8 mouse cellular contexts compared by ENCODE assay signal in the genomic region with DNA sequence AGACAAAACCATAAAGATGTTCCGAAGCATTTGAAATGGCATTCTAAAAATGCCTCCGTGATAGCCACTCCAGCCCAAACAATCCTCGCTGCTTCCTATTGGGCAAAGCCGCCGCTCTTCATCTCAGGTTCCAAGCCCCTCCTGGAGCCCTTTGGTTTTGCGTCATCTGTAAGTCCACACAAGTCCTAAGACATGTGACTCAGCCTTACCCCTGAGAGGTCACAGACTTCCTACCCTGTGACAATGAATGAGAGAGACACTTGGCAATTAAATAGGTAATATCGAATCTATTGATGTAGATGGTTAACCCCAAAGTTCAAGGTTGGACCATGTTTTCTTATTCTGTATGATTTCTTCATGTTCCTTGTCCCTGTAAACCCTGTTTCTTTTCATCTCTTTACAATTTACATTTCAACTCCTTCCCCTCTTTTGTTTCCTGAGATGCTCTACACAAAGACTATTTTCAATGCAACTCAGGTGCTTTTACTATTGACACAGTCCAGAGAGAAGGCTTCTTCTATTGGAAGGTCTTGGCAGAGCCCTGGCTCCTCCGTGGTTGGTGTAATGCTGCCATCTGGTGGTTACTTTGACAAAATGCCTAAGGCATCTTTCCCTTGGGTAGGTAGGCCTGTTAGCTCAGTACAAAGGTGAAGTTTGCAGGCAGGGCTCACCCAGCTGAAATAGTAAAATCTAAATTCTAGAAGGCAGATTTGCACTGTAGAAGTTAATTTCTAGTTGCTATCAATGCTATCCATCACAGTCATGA.
A peak's percentile ranks its signal among the peaks of the same experiment; 100 is the strongest.
DNase-seq lines count a peak whose midpoint lies in the region; ATAC-seq and TF ChIP-seq lines count a peak whose summit lies in the region.

No protein-coding gene starts in this region.

- DNase-seq in A20 (ENCODE audit: low read depth, low spot score) (peak; percentile 54), WW6 (ENCODE audit: low read depth, low spot score) (peak; percentile 42)
- DNase-seq in gonadal fat pad, adult 2 months (ENCODE audit: low read depth) = peak; percentile 6
- DNase-seq in kidney, postnatal 0 days (ENCODE audit: low spot score) = peak; percentile 85
- peak; percentile 81 for DNase-seq in limb, embryonic 14.5 days (ENCODE audit: low spot score)
- peak; percentile 55 for DNase-seq in neural tube, embryonic 11.5 days (ENCODE audit: low spot score)
- DNase-seq in natural killer cell, adult 2 months (ENCODE audit: low spot score in 2 of 2) = no peak

- WGBS in kidney, postnatal 0 days = 72% methylated on average over 8 of the region's 8 CpGs
- WGBS in limb, embryonic 14.5 days = 76% methylated on average over 8 of the region's 8 CpGs
- 71% methylated on average over 8 of the region's 8 CpGs for WGBS in neural tube, embryonic 11.5 days

- ATAC-seq in common myeloid progenitor, adult 5-6 weeks (replicated peaks; ENCODE audit: low read depth, poor library complexity, severe bottlenecking) = peak; percentile 83
- ATAC-seq in kidney, postnatal 0 days (replicated peaks; ENCODE audit: low FRiP score, low read depth) = peak; percentile 80
- no peak; the same call in 1 of the 2 replicates for ATAC-seq in limb, embryonic 14.5 days (ENCODE audit: low FRiP score, low read depth)
- peak; percentile 85 for ATAC-seq in neural tube, embryonic 11.5 days (ENCODE audit: insufficient read depth, low FRiP score, low TSS enrichment)

- H3K9me3 ChIP-seq in kidney, postnatal 0 days (replicated peaks; ENCODE audit: low read length) = no peaks in the 10 kb centered on the region
- H3K9me3 ChIP-seq in limb, embryonic 14.5 days (ENCODE audit: control insufficient read depth, low read length) = no peaks in the 10 kb centered on the region
- no peaks in the 10 kb centered on the region for H3K9me3 ChIP-seq in neural tube, embryonic 11.5 days (ENCODE audit: control insufficient read depth, low read length)

- no peaks in the 10 kb centered on the region for H3K4me1 ChIP-seq in kidney, postnatal 0 days (replicated peaks; ENCODE audit: insufficient read depth, low read length)
- H3K4me1 ChIP-seq in limb, embryonic 14.5 days (ENCODE audit: control insufficient read depth, insufficient read depth, low read length) = no peaks in the 10 kb centered on the region
- no peaks in the 10 kb centered on the region for H3K4me1 ChIP-seq in neural tube, embryonic 11.5 days (ENCODE audit: control insufficient read depth, insufficient read depth, low read length)

- TF ChIP-seq CTCF in kidney, postnatal 0 days (IDR thresholded peaks at IDR 0.05; ENCODE audit: low read depth) = peak; percentile 94

- no peak overlapping the region for H3K27ac ChIP-seq in kidney, postnatal 0 days
- no peak overlapping the region for H3K27ac ChIP-seq in limb, embryonic 14.5 days (replicated peaks; ENCODE audit: low read depth, low read length)
- H3K27ac ChIP-seq in neural tube, embryonic 11.5 days (ENCODE audit: low read depth, low read length) = no peak overlapping the region

- no peaks in the 10 kb centered on the region for H3K27me3 ChIP-seq in kidney, postnatal 0 days (ENCODE audit: insufficient read depth, low read length)
- H3K27me3 ChIP-seq in limb, embryonic 14.5 days (ENCODE audit: control insufficient read depth, insufficient read depth, low read length) = no peaks in the 10 kb centered on the region
- no peaks in the 10 kb centered on the region for H3K27me3 ChIP-seq in neural tube, embryonic 11.5 days (ENCODE audit: control insufficient read depth, insufficient read depth, low read length)

- no peak overlapping the region for H3K4me3 ChIP-seq in kidney, postnatal 0 days (replicated peaks; ENCODE audit: low read depth, low read length)
- no peak overlapping the region for H3K4me3 ChIP-seq in limb, embryonic 14.5 days (replicated peaks; ENCODE audit: low read length)
- no peak overlapping the region for H3K4me3 ChIP-seq in neural tube, embryonic 11.5 days (ENCODE audit: low read depth, low read length)

- no peak overlapping the region for H3K9ac ChIP-seq in kidney, postnatal 0 days (ENCODE audit: low read depth, low read length)
- no peak overlapping the region for H3K9ac ChIP-seq in limb, embryonic 14.5 days (ENCODE audit: low read depth, low read length, severe bottlenecking)
- H3K9ac ChIP-seq in neural tube, embryonic 11.5 days (ENCODE audit: low read length) = no peak overlapping the region

- H3K36me3 ChIP-seq in kidney, postnatal 0 days (ENCODE audit: insufficient read depth, low read length) = no peaks in the 10 kb centered on the region
- no peaks in the 10 kb centered on the region for H3K36me3 ChIP-seq in limb, embryonic 14.5 days (ENCODE audit: control insufficient read depth, insufficient read depth, low read length)
- H3K36me3 ChIP-seq in neural tube, embryonic 11.5 days (ENCODE audit: control insufficient read depth, insufficient read depth, low read length) = no peaks in the 10 kb centered on the region

- H3K4me2 ChIP-seq in kidney, postnatal 0 days (ENCODE audit: low read length) = no peak overlapping the region
- H3K4me2 ChIP-seq in limb, embryonic 14.5 days (replicated peaks; ENCODE audit: low read depth, low read length, severe bottlenecking) = no peak overlapping the region
- H3K4me2 ChIP-seq in neural tube, embryonic 11.5 days (ENCODE audit: low read depth) = no peak overlapping the region

- no peak for TF ChIP-seq POLR2A in limb, embryonic 14.5 days (IDR thresholded peaks at IDR 0.05; ENCODE audit: borderline replicate concordance, extremely low read depth, insufficient read depth, insufficient read length)

Comparison
In these comparisons a context has a peak if more than half of its experiments do, and no peak if none do; other contexts are left out.
1. DNase-seq: peak in A20 (single experiment), WW6 (single experiment), gonadal fat pad, adult 2 months (single experiment), kidney, postnatal 0 days (single experiment), limb, embryonic 14.5 days (single experiment) and neural tube, embryonic 11.5 days (single experiment); none in natural killer cell, adult 2 months (0 of 2).